Mouse (Mus musculus) cerebellum, postnatal 4 days (tissue): ENCODE measurements around the gene Ccpg1.
A peak's percentile ranks its signal among the peaks of the same experiment; 100 is the strongest.

Source experiments
- DNase-seq, 2 experiments: peaks; one replicate each; pipeline ENCODE4 v3.0.0; 2022; ENCODE audit warnings: low spot score in 2 of 2, mixed read lengths in 1 of 2

The Ccpg1 gene

DNA sequence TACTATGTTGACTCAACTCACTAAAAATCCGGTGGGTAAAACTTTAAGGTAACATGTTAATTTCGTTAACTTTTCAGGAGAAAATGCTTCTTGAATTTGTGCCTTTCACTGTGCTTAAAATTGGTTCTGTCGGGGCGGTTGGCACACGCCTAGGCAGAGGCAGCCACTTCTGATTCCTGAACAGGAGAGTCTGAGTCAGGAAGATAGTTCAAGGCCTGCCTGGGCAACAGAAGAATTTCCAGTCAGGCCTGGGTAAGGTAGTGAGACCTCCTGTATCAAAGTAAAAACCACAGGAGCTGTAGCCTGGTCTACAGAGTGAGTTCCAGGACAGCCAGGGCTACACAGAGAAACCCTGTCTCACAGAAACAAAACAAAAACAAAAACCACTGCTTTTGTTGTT lies 7.3 kb downstream of the Ccpg1 start:
- no peak for DNase-seq

DNA sequence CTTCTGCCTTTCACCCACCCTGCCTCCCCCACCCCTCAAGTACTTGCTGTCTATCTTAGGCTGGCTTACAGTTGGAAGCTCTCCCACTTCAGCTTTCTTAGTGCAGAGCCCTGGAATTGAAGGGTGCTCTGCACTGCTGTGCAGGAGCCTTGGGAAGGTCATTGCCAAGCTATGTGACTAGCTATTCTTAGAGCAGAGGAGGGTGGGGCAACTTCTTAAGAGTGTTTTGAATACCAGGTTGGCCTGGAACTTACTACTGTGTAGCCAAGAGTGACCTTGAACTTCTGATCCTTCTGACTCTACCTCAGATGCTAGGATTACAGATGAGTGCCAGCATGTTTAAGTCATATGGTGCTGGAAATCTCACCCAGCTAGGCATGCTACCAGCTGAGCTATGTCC lies 10.9 kb downstream of the Ccpg1 start:
- no peak for DNase-seq

DNA sequence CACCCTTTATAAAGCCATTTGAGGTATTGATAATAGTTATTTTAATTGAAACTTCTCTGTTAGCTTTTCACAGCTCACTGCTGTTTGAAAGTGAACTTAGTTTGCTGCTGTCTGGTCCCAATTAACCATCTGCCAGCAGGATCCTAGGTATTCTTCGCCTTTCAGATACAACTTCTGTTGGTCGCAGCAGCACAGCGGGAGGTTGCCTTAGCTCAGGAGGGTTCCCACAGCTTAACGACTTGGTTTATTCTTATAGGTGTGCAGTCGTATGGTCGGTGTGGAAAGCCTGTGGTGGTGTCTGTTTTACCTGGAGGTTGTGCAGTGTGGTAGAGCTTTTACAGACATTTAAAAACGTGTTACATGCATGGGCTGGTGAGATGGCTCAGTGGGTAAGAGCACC lies 11.6 kb downstream of the Ccpg1 start:
- no peak for DNase-seq

DNA sequence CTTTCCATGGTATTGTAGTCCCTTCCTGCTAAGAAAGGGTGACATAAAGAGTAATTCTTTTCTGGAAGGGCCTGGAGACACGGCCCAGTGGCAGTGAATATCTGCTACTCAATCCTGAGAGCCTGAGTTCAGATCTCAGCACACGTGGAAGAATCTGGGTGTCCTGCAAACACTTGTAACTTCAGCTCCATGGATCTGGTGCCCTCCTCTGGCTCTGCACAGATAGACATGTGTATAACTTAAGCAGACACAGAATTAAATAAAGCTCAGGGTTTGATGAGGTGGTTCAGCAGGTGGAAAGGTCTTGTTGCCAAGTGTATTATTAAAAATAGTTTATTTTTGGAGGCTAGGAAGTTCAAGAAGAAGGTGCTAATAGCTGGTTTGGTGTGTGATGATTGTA lies 15.3 kb downstream of the Ccpg1 start:
- no peak for DNase-seq

DNA sequence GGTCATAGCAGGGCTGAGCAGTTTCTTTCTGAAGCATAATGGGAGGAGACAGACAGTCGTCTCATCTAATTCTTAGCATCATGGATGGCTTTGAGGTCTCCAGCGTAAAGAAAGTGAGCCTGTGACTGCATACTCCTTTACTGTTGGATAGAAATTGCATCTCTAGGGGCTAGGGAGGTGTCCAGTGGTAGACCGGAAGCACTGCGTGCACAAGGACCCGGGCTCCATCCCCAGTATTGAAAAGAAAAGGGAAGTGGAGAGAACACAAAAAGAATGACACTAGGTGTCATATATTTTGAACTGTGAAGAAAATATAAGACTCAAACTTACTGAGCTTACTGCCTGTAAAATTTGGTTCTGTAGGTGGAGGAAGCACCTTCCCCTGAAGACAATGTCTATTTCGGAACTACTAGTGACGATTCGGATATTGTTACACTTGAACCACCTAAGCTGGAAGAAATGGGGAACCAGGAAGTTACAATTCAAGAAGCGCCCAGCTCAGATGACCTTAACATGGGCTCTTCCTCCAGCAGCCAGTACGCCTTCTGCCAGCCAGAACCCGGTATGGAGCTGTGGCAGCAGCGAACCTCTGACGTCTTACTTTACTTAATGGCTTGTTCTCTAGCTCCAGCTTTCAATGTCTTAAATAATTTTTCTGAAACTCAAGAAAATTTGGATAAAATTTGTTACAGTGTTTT lies 16.2 kb downstream of the Ccpg1 start:
- no peak for DNase-seq

DNA sequence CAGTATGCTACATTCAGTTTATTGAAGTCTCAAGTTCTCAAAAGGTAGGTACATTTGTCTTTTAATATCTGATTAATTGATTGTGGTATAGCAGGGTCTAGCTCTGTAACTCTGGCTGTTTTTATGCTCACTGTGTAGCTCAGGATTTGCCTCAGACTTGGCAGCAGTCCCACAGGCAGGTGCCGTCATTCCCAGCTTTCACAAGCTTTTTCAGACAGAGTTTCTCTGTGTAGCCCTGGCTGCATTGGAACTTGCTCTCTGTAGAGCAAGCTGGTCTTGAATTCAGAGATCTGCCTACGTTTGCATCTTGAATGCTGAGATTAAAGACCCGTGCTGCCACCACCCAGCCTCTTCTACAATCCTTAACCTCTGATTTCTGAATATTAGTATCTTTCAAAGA lies 16.9 kb downstream of the Ccpg1 start:
- DNase-seq = no peak

DNA sequence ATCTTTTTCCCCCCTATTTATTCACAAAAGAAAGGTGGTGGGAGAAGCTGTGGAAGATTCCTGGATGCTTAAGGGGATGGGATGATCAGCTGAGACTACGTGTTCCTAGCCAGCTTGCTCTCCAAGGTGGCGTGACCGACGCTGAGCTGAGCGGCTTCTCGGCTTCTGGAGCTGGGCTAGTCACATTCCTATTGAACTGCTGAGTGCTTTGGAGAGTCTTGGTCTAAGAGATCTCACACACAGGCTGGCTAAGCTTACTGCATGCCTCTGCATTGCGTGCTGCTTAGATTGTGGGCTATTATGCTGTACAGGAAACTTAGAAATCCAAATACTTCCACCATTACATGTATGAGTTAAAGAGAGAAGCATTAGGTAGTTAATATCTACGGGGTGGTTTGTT lies 18.8 kb downstream of the Ccpg1 start:
- DNase-seq = no peak

DNA sequence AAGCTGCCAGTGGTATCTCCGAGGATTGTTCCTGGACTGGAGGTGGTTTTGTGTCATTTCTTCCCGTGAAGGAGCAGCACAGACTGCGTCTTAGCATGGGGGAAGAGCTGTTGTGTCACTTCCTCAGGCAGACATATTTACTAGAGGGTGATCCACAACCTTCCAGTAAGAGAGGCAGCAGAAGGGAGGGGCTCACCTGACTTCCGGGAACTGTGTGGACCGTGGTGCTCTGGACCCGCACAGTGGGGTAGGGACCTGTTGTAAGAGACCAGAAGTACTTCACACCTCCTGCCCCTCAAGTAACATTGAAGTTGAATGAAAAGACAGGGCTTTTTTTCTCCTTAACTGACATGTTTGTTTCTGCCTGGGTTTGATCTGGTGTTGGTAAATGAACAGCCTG lies 19.9 kb downstream of the Ccpg1 start:
- no peak for DNase-seq

DNA sequence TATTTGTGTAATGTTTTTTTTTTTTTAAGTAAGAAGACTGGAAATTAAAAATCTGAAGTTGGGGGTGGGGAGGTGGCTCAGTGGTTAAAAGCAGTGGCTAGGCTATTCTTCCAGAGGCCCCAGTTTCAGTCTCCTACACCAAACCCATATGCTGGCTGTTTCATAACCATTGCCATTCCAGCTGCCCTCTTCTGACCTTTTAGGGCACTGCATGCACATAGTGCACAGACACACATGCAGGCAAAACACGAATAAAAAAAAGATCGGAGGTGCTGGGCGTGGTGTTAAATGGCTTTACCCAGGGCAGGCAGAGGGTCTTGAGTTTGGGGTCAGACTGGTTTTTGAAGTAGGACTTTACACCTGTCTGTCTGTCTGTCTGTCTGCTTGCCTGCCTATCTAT lies 20.9 kb downstream of the Ccpg1 start:
- DNase-seq = no peak

DNA sequence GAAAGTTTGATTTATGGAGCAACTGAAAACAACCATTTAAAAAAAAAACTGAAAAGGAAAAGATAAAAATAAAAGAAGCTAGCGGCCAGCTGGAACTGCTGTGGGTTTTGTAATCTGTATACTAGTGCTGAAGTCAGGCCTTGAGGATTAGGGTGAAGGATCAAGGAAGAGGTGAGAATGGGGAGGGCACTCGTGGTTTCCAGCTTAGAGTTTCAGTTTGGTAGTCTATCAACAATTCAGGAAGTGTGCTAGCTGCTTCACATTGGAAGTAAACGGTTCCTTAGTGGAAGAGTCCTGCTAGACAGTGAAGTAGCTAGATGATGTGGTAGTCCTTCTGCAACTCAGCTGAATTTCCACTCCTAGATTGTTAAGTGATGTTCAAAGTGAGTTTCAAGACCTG lies 23.2 kb downstream of the Ccpg1 start:
- DNase-seq = no peak

DNA sequence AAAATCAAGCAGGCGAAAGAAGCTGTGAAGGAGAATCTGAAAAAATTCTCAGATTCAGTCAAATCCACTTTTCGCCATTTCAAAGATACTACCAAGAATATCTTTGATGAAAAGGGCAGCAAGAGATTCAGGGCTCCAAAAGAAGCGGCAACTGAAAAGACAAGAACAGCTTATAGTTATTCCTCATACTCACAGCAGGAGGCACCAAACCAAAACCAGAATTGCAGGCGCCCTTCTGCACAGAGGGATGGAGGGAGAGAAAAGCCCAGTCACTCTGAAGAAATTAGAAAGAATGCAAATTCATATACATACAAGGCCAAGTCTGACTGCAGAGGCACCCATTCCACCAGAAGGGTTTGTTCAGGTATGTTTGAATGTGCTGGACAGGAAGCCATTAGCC lies 27.4 kb downstream of the Ccpg1 start:
- no peak for DNase-seq

DNA sequence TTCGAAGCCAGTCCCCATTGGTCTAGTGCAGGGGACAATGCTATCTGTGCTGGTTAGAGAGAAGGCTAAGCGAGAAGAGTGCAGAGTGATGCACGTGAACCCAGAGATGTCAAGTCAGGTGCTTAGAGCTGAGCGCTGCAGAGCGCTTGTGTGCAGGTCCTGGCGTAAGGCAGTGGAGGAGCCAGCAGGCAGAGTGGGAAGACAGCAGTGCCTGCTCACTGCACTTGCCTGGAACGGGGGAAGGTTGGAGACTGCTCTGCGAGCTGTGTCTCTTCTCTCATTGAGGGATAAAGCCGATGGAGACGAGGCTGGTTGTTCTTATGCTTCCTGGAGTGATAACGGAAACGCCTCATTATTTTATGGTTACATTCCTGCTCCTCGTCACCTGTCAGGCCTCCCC lies 29.5 kb downstream of the Ccpg1 start:
- no peak for DNase-seq

DNA sequence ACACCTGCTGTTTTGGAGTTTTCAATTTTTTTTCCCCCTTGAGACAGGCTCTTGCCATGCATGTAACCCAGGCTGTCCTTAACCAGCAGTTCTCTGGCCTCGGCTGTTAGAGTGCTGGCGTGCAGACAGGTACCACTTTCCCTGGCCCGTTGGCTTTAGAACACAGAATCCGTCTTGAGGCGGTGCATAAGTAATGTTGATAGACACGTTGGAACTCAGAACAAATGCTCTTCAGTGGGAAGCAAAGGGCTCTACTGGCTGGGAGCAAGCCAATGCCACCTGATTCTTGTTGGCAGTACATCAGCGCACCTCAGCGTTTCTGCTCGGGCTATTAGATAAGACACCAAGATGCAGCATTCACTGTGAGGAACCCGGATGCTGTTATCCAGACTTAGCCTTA lies 34.6 kb downstream of the Ccpg1 start:
- no peak for DNase-seq

DNA sequence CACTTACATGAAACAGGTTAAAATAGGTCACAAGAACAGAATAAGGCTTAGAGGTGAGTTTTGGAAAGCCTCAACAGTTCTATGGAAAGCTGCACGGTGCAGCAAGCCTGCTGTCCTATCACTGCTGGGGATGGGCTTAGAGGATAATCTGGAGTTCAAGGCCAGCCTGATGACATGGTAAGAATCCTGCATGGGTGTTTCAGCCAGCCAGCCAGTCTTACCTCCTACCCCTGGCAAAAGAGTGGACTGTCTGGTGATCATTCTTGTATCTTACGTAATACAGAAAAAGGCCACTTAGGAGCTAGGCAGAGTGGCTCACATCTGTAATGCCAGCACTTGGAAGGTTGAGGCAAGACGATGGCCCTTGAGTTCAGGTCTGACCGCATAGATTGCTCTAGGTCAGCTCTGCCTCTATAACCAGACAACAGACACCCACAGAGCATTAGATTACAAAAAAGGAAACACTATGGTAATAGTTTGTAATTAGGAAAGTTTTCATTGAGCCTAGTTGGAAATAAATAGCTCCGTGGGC lies 35.4 kb downstream of the Ccpg1 start:
- DNase-seq = no peak

DNA sequence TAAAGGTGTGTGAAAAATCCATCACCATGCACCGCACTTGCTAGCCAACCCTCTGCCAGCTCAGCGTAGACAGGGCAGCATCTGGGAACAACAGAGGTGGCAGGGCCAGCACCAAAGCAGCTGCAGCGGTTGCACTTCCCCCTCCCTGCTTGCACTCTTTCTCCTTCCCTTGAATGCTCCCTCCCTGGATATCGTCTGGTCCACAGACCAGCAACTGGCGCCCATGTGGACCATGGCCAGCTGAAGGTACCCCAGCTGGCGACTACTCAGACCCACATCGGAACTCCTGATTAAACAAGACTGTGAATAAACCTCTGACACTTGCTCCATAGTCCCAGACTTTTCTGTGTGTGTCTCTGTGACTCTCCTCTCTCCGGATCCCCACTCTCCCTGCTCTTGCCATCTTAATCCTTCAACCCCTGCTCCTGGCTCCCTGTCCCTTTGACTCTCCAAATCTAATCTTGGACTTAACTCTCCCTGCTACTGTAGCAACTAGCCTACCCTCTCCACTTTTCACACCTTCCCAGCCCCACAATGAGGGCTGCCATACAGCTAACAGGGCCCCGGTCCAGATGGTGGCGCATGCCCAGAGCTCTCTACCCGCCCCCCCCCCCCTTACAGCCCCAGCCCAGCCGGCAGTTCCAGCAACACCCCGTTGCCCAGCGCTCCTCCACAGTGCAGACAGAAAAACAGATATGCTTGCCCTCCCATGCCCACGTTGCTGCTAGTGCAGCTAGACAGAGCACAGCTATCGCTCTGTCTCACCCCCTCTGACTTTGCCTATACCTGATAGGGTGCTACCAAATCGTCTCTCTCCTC lies 40.8 kb downstream of the Ccpg1 start:
- DNase-seq = no peak

DNA sequence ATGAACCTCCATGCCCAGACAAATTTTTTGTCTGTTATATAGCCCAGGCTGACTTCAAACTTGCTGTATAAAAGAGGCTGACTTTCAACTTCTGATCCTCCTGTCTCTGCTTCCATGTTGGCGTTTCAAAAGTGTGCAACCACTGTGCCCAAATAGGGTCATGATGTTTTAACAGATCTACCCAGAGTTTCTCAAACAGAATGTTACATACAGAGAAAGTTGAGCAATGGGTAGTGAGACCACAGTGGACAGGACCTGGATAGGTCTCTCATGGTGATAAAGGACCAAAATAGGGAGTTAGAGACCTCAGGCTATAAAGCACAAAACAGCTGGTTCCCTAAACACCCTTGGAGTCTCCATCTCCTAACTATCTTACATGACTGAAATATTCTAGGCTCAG lies 45.2 kb downstream of the Ccpg1 start:
- no peak for DNase-seq

DNA sequence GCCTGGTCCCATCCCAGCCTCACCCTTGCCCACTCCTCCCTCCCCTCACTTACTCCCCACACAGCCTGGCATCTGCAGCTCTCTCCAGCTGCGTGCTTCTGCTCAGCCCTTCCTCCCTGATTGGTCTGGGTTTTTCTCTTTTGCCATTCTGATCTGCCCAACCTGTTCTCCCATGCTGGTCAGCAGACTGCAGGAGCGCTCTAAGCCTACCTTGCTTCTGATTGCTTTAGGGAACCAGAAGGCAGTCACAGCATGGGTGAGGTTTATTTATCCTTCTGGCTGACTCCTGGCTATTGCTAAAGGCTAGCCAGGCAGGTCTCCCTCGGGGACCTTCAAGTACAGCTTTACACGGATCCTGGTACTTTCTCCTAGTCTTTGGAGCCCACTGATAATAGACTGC lies 46.2 kb downstream of the Ccpg1 start:
- no peak for DNase-seq

DNA sequence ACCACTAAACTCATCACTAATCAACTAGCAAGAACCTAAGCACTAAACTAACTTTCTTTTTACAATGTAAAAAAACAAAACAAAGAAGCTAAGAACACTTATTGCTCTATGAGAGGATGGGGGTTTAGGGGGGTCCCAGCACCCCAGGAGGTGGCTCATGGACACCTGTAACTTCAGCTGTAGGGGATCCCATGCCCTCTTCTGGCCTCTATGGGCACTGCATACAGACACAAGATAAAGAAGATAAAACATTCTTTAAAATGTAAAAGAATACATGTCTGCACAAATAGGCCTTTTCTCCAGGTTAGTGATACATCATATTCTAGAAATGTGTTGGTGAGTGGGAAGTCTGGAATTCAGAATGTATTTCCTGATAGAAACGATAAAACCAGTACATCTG lies 48.2 kb downstream of the Ccpg1 start:
- no peak for DNase-seq

DNA sequence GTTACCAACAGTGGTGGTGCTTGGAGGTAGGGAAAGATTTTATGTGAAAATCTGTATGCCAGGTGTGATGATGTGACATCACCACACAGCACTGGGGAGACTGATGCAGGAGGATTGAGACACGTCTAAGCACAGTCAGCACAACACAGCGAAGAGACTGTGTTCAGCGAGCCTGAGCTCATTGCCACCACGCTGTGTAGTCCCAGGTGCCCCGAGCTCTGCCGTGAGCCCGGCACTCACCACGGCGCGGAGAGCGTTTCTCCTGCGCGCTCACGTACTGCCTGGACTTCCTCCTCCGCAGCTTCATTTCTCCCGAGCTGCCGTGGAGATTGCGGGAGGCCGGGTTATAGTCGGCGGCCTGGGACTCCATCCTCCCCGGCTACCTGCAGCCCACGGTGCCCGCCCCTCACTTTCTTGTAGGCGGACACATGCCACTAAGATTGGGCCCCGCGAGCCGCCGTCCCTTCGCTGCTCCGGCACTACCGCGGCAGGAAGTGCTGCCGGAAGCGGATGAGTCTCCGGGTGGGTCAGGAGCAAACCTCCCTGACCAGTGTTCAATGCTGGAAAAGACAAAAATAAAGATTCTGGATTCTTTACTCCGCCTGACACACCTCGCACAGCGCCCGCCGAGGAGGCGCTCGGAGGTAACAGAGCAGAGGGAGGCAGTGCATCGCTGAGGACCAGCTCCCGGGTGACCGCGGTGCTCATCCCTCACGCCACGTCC lies 54.2 kb downstream of the Ccpg1 start:
- peak; percentile 93 to 94 for DNase-seq

DNA sequence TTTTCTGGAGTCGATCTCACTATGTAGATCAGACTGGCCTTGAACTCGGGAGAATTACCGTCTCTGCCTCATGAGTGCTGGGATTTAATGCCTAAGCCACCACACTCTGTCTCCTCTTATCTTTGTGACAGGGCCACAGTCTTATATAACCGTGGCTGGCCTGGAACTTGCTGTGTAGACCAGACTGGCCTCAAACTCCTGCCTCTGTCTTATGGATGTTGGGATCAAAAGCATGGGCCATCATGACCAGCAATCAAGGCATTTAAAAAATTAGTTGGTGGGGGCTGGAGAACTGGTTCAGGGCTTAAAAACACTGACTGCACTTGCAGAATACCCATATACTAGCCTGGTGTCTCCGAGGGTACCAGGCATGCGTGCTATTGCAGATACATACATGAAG lies 54.9 kb downstream of the Ccpg1 start, which contains the start of gene Pigb:
Gene Pigb, minus strand, starts transcription at position 299 of the 400 bp plus-strand sequence.
- DNase-seq = no peak

DNA sequence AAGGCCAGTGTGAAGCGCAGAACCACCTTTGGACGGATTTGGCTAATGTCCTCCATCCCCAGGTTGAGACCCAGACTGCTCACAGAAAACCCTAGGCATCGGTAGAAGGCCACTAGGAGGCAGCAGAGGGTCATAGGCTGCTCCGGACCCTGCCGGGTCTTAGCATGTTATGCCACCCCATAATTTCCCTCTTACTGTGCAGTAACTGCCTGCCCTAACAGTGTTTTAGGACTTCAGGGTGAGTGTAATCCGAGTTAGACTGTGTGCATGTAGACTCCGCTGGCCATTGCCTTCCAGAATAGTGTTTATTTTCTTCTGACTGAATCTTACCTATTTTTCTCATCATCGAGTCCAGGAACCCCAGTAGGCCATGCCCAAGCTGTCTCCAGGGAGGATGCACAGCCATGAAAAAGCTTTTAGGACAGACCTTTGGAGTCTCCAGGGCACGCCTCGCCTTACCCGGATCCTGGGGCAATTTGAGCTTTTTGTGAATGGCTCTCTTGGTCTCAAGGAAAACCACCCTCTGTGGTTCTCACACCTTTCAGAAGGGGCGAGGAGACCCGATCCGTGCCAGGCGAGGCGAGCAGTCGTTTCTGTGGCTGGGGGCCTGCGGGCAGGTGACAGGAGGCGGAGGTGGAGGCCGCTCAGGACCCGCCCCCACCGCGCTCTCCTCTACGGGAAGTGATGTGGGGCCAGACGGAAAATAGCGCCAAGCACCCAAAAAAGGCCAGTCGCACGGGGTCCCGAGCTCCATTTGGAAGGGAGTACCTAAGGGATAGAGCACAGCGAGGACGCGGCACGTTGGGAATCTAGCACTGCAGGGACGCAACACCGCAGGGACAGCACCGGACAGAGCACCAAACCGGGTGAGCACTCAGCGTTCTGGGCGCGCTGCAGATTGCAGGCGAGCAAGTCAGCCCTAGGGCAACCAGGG lies 59.2 kb downstream of the Ccpg1 start, which contains the start of gene Rab27a:
Gene Rab27a, plus strand, starts transcription at position 709 of the 934 bp plus-strand sequence.
- DNase-seq = peak; percentile 69 to 82
